8 mouse cellular contexts compared by ENCODE assay signal in genomic region chr2:120643836-120644235, GRCm38 (mm10). TPM values are rescaled to one million over a fixed set of nuclear protein-coding genes. Genes with fewer than 3 reads are reported as not detected.
DNase-seq lines count a peak whose midpoint lies in the region; ATAC-seq and TF ChIP-seq lines count a peak whose summit lies in the region.

No protein-coding gene starts in this region.

- H3K36me3 ChIP-seq in kidney, embryonic 16.5 days (ENCODE audit: insufficient read depth, low read length) = no peaks in the 10 kb centered on the region

- H3K27ac ChIP-seq in kidney, embryonic 16.5 days (ENCODE audit: low read length) = no peak overlapping the region

- no peaks in the 10 kb centered on the region for H3K27me3 ChIP-seq in kidney, embryonic 16.5 days (ENCODE audit: insufficient read depth, low read length)

- intact Hi-C loops in gastrocnemius, postnatal 36 days (cut with DNase I) = no loop called here

- ATAC-seq in kidney, embryonic 16.5 days (ENCODE audit: low FRiP score, low TSS enrichment) = no peak
- no peak for ATAC-seq in erythroblast, adult 5-6 weeks (replicated peaks; ENCODE audit: low FRiP score, poor library complexity, severe bottlenecking)

- DNase-seq in kidney, adult 11 months = peak; percentile 16
- peak; percentile 77 for DNase-seq in brain, embryonic 14.5 days (ENCODE audit: low read depth)
- DNase-seq in gastrocnemius, postnatal 36 days = peak; percentile 42 to 60
- DNase-seq in lung, postnatal 10 days = peak; percentile 86
- DNase-seq in thymus, postnatal 10 days (ENCODE audit: low spot score in 2 of 2) = no peak
- no peak for DNase-seq in neural tube, embryonic 10.5 days (ENCODE audit: extremely low spot score, low spot score)

- H3K4me2 ChIP-seq in kidney, embryonic 16.5 days (replicated peaks; ENCODE audit: low read depth, low read length) = no peak overlapping the region

- no peak overlapping the region for H3K9ac ChIP-seq in kidney, embryonic 16.5 days (replicated peaks; ENCODE audit: low read length)

- H3K9me3 ChIP-seq in kidney, embryonic 16.5 days (ENCODE audit: low read length) = no peaks in the 10 kb centered on the region

- 73% methylated on average over 7 of the region's 7 CpGs for WGBS in kidney, embryonic 16.5 days

- TF ChIP-seq CTCF in brain, embryonic 14.5 days (IDR thresholded peaks at IDR 0.05; ENCODE audit: borderline replicate concordance, extremely low read depth, insufficient read depth, insufficient read length) = no peak

- H3K4me3 ChIP-seq in kidney, embryonic 16.5 days (ENCODE audit: low read length) = no peak overlapping the region

- H3K4me1 ChIP-seq in kidney, embryonic 16.5 days (ENCODE audit: insufficient read depth, low read length) = 0 out of 2 replicates have a peak, but pooled peaks cover 3% of the 10 kb centered on the region

- TF ChIP-seq POLR2A in brain, embryonic 14.5 days (IDR thresholded peaks at IDR 0.05; ENCODE audit: borderline replicate concordance, extremely low read depth, insufficient read depth, insufficient read length, poor library complexity, severe bottlenecking) = no peak

RNA-seq across cellular contexts. Expression of gene Stard9, which starts 14.9 kb away (rescaled TPM):
- 4.5 and 5.0 TPM in 2 replicates for polyA plus RNA-seq in kidney, embryonic 16.5 days (2015; fragmentation: Nextera tagmentation; extraction: Ambion mirVana)
- polyA plus RNA-seq in brain, embryonic 14.5 days (2012; rRNA removed) = 14.6 and 16.1 TPM in 2 replicates
- 1 to 10 TPM; 3.6 to 3.9 TPM for total RNA-seq in gastrocnemius, postnatal 36 days (2021)
- total RNA-seq in erythroblast, adult 5-6 weeks (2015; ENCODE audit: low replicate concordance) = 0.84 and 7.1 TPM in 2 replicates
- total RNA-seq in erythroblast, adult 5-6 weeks (2017; ENCODE audit: low replicate concordance) = 0.94 and 1.1 TPM in 2 replicates

RNA-seq across cellular contexts. Expression of gene Lrrc57, which starts 34.5 kb away (rescaled TPM):
- 23.1 and 24.8 TPM in 2 replicates for polyA plus RNA-seq in kidney, embryonic 16.5 days (2015; fragmentation: Nextera tagmentation; extraction: Ambion mirVana)
- polyA plus RNA-seq in brain, embryonic 14.5 days (2012; rRNA removed) = 21.2 and 27.8 TPM in 2 replicates
- total RNA-seq in gastrocnemius, postnatal 36 days (2021) = 10 to 100 TPM; 10.3 to 11.0 TPM
- 1.3 and 1.9 TPM in 2 replicates for total RNA-seq in erythroblast, adult 5-6 weeks (2015; ENCODE audit: low replicate concordance)
- total RNA-seq in erythroblast, adult 5-6 weeks (2017; ENCODE audit: low replicate concordance) = 7.8 and 12.0 TPM in 2 replicates

RNA-seq across cellular contexts. Expression of gene Haus2, which starts 34.7 kb away (rescaled TPM):
- 21.1 and 25.1 TPM in 2 replicates for polyA plus RNA-seq in kidney, embryonic 16.5 days (2015; fragmentation: Nextera tagmentation; extraction: Ambion mirVana)
- 17.1 and 19.0 TPM in 2 replicates for polyA plus RNA-seq in brain, embryonic 14.5 days (2012; rRNA removed)
- 1 to 10 TPM; 5.0 to 7.2 TPM for total RNA-seq in gastrocnemius, postnatal 36 days (2021)
- 4.2 and 7.9 TPM in 2 replicates for total RNA-seq in erythroblast, adult 5-6 weeks (2015; ENCODE audit: low replicate concordance)
- 3.0 and 5.2 TPM in 2 replicates for total RNA-seq in erythroblast, adult 5-6 weeks (2017; ENCODE audit: low replicate concordance)

Comparison
In these comparisons a context has a peak if more than half of its experiments do, and no peak if none do; other contexts are left out.
1. DNase-seq: peak in kidney, adult 11 months (single experiment), brain, embryonic 14.5 days (single experiment), gastrocnemius, postnatal 36 days (2 of 2) and lung, postnatal 10 days (single experiment); none in thymus, postnatal 10 days (0 of 2) and neural tube, embryonic 10.5 days (single experiment).